Mouse (Mus musculus) neural tube, embryonic 10.5 days (tissue): ENCODE data around the gene Sh3rf3.
"Not testable (repeated sequence)": the region's sequence is repeated elsewhere in the genome, so short reads cannot be mapped to it uniquely, and the experiment has no call there.

Experiments
- DNase-seq: peaks from one replicate; pipeline ENCODE4 v3.0.0-alpha.2; 2017; ENCODE audit warnings: low spot score; ENCODE audit errors: extremely low spot score

Sh3rf3 gene

DNA sequence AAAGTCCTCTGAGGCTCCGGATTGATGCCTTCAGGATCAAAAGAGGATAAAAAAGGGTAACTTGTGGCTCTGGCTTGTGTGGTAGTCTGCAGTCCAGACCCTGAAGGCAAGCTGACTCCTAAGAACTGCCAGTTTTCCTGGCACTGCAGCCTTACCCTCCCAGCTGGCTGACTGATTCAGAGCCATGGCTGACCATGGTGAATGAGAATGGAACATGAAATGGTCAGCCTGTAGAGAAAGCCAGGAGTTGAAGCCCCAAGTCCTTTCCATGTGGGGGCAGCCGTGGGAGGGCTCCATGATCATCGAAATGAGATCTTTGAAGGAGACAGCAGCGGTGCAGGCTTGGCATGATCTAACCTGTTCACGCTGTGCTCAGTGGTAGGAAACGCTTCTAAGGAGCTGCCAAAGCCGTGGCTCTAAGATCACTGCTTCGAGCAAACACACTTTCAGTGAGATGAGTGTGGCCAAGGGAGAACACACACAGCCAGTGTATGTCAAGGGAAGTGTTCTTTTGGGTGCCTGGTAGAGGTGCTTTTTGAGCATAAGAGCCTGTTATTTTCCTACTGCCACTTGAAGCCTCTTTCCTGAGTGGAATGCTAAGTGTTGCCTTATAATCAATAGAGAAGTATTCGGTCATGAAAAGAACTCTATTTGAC, 168.6 kb downstream of the Sh3rf3 start:
- no peak for DNase-seq

DNA sequence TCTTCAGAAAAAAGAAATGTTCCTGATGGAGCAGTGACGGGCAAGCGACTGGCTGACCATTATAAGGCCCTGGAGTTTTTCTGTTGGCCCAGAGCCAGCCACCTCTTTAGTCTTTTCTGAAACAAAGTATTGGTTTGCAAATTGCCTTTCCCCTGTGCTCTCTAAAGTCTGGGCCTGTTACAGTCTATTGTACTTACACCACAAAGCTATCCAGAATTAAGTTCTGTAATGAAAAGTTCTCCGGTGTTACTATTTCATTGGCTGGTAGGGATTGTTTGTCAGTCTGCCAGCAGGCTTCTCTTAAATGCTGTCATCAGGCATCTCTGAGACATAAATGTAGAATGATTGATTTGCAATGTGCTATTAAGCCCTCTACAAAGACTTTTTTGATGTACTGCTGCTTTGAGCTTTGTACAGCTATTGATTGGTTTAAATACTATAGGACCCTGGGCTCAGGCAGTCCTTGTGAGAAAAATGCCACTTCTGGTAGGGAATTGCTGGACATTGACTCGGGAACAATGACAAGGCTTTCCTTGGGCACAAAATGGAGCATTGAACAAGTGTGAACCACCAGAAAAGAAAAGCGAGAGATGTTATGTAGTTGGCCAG, 169.5 kb downstream of the Sh3rf3 start:
- DNase-seq = no peak

DNA sequence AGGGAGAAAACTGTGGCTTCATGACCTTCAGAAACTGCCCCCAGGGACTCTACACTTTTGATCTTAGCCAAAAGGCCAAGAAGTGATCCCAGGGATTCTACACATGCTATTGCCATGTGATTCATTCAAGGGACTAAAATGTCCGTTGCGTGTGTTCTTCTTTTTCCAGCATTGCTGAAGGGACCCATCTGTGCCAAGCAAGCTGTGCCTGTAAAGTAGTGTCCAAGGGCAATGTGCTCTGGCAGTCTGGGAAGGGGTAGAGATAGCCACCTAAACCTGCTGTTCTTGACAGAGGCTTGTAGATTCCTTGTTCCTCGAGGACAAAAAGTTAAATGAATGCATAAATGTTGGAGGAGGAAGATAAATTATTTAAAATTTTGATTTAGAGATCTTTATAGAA, 178.5 kb downstream of the Sh3rf3 start:
- DNase-seq = no peak

DNA sequence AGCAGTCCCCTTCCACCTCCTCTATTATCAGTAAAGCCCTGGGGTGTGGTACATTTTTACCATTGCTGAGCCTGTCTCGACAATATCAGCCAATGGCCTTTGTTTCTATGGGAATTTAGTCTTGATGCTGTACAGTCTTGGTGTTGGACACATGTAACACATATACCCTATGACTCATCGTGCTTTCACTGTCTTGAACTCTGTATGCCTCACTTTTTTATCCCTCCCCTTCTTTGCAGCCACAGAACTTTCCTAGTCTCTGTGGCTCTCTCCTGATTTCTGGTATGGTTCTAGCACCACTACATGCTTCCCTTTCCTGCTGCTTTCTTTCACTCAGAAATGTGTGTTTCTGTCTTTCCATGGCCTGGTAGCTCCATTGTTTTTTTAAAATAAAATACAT, 181.6 kb downstream of the Sh3rf3 start:
- no peak for DNase-seq

DNA sequence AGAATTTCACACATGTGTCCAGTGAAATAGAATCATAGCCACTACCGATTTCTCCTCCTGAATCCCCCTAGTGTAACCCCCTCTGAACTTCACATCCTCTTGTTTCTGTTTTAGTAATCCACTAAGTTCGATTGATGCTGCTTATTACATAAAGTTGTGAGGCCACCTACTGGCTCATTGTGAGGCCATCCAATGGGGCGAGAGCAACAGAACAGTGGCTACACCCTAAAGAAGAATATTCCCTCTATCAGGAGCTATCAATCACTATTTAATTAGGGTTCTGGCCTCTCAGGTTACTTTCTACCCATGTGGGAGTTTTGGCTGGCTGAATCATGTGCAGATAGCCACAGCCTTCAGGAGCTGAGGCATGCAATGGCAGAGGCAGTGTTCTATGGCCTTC, 182.0 kb downstream of the Sh3rf3 start:
- no peak for DNase-seq

DNA sequence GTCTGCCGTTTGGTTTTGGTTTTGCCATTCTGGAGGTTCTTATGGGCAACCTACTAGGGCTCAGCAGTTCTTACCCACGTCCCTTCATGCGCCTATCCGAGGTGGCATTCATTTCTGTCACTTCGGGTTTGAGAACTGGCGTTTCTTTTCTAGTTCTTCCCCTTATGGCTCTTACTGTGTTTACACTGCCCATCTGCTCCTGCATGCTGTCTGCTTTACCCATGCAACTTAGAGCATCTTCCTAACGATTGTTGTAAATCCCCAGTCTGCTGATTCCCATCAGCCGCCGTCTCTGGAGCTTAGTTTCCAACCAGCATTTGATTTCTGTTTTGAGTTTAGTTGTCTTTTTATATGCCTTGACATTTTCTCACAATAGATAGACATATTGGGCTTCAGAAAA, 189.2 kb downstream of the Sh3rf3 start:
- no peak for DNase-seq

DNA sequence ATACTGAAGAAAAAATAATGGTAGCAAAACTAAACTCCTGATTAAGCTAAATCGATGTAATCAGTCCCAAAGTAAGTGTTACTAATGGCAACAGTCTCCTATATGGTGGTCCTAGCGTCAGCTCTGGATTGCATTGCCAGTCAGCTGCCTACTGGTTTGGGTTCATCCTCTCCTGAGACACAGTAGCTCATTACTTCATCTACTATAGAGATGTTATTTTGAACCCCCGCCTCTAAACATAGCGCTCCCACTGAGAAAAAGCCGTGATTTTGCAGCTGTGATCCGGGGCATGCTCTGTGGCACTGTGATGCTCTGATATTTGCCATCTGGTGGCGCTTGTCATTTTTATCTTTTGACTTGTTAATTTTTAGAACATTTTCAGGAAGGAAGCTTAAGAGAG, 198.3 kb downstream of the Sh3rf3 start:
- no peak for DNase-seq

DNA sequence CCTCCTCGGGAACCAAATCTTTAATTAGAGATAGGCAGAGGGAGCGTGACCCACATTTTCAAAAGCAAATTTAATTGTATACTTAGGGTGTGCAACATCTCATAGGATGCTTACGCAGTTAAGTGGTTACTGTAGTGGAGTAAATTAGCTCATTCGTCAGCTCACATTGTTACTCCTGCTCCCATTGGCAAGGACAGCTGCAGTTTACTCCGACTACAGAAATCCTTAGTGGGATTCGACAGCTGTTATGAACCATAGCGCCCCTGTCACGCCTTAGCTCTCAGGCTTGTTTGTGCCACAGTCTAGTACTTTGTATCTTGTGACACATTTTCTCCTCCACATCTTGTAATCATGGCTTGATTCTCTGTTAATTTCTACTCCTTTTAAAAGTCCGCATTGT, 200.5 kb downstream of the Sh3rf3 start:
- no peak for DNase-seq

DNA sequence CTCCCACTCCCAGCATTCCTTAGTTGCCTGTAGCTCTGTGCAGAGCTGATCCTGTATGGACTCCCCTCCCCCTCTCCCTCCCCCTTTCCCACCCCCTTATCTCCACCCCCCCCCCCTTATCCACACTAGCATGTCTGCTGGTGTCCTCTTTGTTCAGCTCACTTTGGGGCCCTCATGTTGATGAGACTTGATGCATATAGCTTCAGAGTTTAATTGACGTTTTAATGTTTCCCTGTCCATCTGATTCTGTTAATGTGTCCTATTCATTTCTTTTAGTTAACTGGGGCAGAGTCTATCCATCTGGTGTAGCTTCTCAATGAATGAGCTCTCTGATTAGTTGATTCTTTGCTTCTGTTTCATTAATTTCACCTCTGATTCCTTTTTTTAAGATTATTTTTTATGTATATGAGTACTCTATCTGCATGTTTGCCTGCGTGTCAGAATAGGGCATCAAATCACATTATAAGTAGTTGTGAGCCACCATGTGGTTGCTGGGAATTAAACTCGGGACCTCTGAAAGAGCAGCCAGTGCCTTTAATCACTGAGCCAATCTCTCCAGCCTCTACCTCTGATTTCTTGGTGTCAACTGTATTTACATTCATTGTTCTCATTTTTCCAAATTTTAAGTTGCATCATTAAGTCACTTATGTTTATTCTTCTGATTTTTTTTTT, 206.3 kb downstream of the Sh3rf3 start:
- DNase-seq = no peak

DNA sequence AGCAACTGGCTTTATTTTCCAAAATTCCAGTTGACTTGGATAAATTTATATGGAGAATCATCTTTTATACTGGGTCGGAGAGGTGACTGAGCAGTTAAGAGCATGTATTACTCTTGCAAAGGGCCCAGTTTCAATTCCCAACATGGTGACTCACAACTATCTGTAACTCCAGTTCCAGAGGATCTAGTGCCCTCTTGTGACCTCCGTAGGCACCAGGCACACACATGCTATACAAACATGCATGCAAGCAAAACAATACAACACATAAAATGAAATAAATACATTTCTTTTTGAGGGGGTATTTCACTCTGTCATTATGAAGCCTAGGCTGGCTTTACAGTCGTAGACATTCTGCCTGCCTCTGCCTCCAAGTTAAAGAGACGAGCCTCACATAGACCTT, 237.3 kb downstream of the Sh3rf3 start:
- DNase-seq = no peak

DNA sequence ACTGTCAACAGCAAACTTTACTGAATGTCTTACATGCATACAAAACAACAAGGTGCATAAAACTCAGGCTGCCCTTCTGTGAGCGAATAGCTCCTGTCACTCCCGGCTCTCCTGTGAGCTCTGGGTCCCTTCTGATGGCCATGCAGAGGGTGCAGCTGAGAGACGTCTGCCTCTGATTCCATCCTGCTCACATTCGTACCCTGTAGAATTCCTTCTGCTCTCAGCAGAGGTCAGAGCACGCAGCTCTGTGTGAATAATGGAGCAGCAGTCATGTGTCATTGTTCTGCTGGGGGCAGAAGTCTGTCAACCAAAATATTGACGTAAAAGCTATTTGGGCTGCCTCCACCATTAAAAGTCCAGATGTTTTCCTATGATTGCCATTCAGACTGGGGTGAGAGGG, 243.1 kb downstream of the Sh3rf3 start:
- DNase-seq = peak; percentile 11

DNA sequence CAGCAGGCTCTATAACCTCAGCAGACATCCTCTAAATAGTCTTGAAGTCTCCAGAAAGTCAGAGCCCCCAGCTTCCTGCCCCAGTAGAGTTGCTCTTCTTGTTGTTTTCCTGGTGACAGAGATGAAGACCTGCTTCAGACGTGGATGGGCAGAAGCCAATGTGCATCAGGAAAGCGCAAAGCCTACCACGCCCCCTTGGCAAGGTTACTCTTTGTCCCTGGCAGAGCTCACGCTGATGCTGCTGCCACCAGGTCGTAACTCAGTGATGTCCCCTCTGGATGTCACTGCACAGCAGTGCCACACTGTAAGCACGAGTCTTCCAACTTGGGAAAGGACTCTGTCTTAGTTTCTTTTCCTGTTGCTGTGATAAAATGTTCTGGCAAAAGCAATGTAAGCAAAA, 253.6 kb downstream of the Sh3rf3 start:
- DNase-seq = no peak

DNA sequence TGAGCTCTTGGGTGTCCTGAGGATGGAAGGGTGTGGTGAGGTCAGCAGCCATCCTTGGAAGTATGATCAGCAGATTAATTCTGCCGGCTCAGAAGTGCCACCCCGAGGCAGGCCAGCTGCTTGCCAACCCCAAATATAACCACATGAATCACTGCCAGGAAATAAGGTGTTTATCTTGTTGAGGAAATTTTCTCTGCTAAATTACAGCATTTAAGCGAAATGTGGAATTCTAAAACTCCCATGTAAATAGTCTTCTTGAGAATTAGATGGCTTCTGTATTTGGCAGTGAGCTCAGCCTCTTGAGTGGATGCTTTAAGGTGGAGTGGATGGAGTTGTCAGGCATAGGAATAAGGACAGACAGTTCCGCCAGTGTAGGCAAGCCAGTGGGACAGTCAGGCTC, 259.7 kb downstream of the Sh3rf3 start:
- no peak for DNase-seq

DNA sequence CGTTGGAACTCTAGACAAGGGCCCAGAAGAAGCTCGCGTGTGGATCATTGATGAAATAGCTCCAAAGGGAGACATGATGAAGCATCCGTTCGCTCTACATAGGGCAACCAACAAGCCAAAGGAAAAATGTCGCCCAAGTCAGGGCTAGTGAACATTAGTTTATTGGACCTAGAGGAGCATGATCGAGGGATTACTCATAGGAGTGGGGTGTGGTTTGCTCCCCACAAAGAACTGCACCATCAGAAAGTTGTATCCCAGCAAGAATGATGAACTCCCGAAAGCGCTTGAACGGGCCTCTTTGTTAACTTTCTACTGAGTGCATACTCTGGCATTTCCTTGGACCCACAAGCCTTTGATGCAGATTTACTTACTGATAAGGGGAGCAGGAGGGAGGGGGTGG, 263.5 kb downstream of the Sh3rf3 start:
- no peak for DNase-seq

DNA sequence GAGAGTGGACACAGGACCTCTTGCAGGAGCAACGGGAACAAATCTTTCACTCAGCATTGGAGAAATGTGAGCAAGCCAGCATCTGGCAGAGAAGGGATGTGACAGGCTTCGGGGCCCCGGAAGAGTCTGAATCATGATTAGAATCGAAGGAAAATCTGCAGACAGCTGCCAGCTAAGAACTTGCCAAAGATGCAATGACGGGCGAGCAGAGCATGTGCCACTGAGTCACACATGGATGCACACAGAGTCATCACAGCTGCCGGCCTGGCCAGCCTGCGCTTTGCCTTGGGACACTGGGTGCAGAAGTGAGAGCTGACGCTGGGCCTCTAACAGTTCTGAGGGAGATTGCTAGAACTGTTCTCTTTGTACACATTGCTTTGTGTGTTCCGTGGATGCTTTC, 264.8 kb downstream of the Sh3rf3 start:
- DNase-seq = no peak

DNA sequence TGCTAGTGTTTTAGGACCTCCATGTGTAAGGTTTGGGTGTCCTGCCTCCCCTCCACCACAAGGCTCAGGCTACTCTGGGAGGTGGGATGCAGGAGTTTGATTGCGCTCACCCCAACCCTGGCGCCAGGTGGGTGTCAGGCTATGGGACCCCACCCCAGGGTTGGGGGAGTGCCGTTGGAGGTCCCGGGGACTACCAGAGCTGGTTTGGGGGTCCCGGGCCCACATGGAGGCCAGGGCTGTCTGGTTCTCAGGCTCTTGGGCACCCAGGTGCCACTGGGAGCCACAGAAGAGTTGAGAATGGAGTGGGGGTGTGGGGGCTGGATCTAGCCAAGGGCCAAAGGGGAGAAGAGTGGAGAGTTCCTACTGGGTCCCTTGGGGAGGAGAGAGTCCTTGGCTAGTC, 272.4 kb downstream of the Sh3rf3 start:
- no peak for DNase-seq

DNA sequence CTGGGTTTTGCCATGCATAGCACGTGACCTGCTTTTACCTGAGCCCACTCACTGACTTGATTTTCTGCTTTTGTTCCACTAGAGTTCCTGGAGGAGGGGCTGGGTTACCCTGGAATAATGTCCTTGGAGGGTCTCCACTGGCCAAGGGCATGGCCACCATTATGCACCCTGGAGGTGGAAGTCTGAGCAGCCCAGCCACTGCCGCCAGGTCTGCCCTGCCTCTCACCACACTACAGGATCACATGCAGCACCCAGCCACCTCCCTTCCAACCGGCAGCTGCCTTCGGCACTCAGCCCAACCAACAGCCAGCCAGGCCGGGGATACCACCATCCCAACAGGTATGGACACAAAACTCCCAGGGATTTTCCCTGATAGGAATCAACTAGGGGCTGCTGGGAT, 273.4 kb downstream of the Sh3rf3 start:
- DNase-seq = no peak

DNA sequence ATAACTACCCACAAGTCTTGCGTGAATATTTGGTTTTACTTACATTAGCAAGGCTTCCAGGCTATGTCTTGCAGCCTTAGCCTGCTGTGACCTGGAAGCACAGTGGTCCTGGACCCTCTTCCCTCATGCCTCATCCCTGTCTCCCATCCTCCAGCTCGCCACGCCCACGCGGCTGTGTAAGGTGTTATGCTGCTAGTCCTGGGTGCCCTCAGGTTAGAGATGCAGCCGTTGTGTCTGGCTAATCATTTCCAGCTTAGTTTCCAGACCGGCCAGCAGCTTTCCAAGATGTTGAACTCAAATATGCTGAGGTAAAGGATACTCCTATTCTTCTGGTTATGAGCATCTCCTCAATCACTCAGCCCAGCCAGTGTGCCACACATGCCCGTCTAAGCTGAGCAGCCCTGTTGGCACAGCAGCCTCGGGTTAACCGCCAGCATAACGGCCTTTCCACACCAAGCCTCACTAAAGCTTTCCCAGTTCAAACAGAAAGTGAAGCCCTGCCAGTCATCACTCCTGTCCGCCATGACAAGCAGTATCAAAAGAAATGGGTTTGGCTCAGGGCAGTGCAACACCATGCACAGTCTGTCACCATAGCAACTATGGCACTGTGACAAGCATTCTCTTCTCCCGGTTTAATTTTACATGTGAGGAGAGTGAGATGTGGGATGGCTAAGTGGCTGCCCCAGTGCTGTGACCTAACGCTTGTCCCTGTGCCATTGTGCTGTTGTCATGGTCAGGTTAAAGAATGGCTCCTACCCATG, 276.9 kb downstream of the Sh3rf3 start:
- DNase-seq = peak; percentile 42

DNA sequence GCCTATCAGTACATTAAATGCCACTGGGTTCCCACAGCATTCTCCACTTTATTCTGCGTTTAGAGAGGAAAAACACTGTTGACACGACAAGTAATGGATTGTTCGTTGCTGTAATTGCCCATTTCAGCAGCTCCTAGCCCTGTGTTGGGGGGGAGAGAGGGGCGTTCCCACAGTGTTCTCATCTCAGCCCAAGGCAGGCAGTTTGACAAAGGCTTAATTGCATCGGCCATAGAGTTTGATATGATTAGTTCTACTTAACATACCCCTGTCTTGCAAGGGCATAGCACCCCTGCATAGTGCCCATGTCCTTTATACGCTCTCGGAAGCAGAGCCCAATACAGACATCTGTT, 277.4 kb downstream of the Sh3rf3 start:
- no peak for DNase-seq

DNA sequence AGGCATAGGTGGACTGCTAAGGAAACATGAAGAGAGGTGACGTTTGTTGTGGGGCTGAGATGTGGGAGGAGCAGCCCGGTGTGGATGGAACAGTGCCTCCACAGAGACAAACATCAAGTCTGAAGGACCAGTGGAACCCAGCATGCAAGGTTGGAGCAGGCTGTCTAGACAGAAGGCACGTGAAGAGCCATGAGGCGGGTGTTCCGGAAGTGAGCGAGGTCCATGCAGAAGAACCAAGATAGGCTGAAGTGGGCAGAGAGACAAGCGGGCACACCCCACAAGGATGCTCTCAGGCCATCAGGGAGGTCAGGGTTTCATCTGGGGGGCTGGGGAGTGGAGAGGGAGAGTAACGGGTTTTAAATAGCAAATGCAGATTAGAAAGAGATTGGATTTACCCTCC, 278.4 kb downstream of the Sh3rf3 start:
- no peak for DNase-seq

DNA sequence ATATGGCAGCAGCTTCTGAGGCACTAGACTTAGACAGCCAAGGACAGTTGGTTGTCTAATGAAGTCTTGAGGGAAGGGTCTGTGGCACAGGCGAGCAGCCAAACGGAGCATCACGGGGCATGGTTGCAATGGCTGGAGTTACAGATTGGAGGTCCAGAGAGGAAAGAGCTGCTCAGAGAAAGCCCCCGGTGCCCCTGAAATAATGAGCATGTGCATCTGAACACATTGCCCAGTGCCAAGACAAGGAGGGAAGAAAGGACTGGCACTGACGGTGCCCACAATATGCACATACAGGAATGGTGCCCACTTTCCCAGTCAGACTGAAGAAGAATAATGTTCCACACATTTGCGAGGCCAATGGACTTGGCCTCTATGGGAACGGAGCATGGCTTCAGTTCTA, 278.8 kb downstream of the Sh3rf3 start:
- no peak for DNase-seq

DNA sequence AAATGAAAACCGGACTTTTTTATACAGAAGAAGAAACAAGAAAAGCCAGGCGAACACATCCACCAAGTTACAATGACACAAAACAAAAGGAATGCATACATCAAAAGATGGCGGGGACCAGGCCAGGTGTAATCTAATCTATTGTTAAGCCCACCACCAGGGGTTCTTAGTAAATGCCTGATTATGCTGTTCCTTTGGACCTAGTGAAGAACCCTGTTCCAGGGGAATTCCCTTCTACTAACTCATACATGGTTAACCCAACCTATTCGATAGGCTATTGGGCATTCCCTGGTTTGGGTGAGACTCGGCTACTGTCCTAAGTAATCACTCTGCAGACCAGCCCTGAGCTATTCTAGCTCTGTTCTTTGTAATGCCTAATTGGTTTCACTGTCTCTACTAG, 289.9 kb downstream of the Sh3rf3 start:
- DNase-seq = not testable (repeated sequence)
